Mouse (Mus musculus) forebrain, embryonic 11.5 days (tissue): ENCODE data around the gene Nxnl1. TPM values are rescaled to one million over a fixed set of nuclear protein-coding genes. Genes with fewer than 3 reads are reported as not detected.

ENCODE experiments used
- ATAC-seq: fragments of 200-750 bp; cut with Nextera tagmentation; replicated peaks from 2 replicates; pipeline ENCODE4 v1.8.0; 2017; ENCODE audit warnings: moderate TSS enrichment; ENCODE audit not compliant: low FRiP score
- DNase-seq: peaks from one replicate; pipeline ENCODE4 v3.0.0-alpha.2; 2017; ENCODE audit warnings: low spot score
- H3K27ac ChIP-seq: fragments of 300-500 bp; sonication (generic); 2 replicates; pipeline ENCODE4 v1.5.1; 2014; ENCODE audit warnings: low read depth, low read length
- H3K27me3 ChIP-seq: fragments of 300-500 bp; sonication (generic); 2 replicates; pipeline ENCODE4 v1.6.1; 2014; ENCODE audit warnings: mild to moderate bottlenecking, low read length, mixed read lengths; ENCODE audit not compliant: control insufficient read depth, insufficient read depth
- H3K36me3 ChIP-seq: fragments of 300-500 bp; sonication (generic); 2 replicates; pipeline ENCODE4 v1.6.1; 2014; ENCODE audit warnings: mild to moderate bottlenecking, low read length, moderate library complexity, mixed read lengths; ENCODE audit not compliant: control insufficient read depth, insufficient read depth
- H3K4me1 ChIP-seq: fragments of 300-500 bp; sonication (generic); replicated peaks from 2 replicates; pipeline ENCODE4 v1.6.1; 2014; ENCODE audit warnings: low read length, mixed read lengths; ENCODE audit not compliant: control insufficient read depth, insufficient read depth
- H3K4me2 ChIP-seq: fragments of 300-500 bp; sonication (generic); 2 replicates; pipeline ENCODE4 v1.6.1; 2014; ENCODE audit warnings: low read depth, mild to moderate bottlenecking, low read length, moderate library complexity, mixed read lengths; ENCODE audit not compliant: severe bottlenecking
- H3K4me3 ChIP-seq: fragments of 300-500 bp; sonication (generic); 2 replicates; pipeline ENCODE4 v1.5.1; 2014; ENCODE audit warnings: low read depth, low read length
- H3K9ac ChIP-seq: fragments of 300-500 bp; sonication (generic); 2 replicates; pipeline ENCODE4 v1.6.1; 2014; ENCODE audit warnings: low read length
- H3K9me3 ChIP-seq: fragments of 300-500 bp; sonication (generic); 2 replicates; pipeline ENCODE4 v1.6.1; 2016; ENCODE audit warnings: low read length, mixed read lengths; ENCODE audit not compliant: control insufficient read depth
- WGBS: fragments of 180-500 bp; shearing (Covaris S2); extraction: QIAGEN DNeasy Blood & Tissue Kit; methylation state at CpG from one replicate; pipeline ENCODE4 v1.1.7; 2014; 5-methylcytosine and 5-hydroxymethylcytosine counted together
- polyA plus RNA-seq: library from polyadenylated mRNA; unstranded; fragments of >200 nt; fragmentation: Nextera tagmentation; extraction: Ambion mirVana; gene quantifications from 2 replicates; pipeline ENCODE4 v1.2.1, GENCODE M21; 2014

Nxnl1 gene
- polyA plus RNA-seq, 1 experiment from 2014 or later = not detected

DNA sequence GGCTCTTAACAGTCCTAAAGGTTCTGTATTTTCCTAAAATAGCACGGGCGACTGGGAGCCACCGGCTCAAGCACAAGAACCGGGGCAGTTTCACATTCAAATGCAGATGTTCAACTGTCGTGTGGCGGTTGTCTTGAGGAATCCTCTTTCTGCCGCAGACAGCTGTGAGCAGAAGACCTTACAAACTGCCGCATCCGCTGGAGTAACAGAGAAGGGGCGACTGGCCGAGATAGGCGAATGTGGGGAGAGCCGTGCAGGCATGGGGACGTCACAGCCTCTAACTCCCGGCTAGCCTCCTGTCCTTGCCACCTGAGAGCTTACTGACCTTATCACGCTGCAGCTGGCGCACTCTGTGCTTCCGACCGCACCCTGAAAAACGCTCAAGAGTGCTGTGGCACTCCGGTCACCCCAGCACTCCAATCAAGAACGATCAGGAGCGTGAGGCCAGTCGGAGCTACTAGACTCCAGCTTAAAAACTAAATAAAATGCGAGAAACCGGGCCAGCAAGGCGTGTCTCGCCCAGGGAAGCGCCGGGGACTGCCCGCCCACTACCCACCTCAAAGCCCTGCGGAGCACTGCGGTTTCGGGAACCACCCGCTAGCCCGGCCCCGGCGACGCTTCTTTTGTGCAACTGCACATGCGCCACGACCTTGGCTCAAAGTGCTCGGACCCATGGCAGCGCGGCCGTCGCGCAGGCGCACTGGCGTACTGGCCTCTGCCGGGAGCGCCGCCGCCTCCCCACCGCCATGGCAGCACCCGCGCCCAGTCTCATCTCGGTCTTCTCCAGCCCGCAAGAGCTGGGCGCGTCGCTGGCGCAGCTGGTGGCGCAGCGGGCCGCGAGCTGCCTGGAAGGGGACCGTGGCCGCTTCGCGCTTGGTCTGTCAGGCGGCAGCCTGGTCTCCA, 25.3 kb upstream of the Nxnl1 start, which contains the start of gene Pgls:
Gene Pgls (plus strand): TSS at position 706 of the 903 bp plus-strand sequence.
- peak; percentile 97 for DNase-seq
- Histone ChIP-seq H3K4me3 (peak within 1 kb of the TSS; percentile 90), H3K4me2 (peak within 1 kb of the TSS; percentile 96), H3K4me1 (peaks cover 9% of the 10 kb centered on the region), H3K27ac (peak within 1 kb of the TSS; percentile 95), H3K9me3 (no peaks in the 10 kb centered on the region), H3K9ac (peak within 1 kb of the TSS; percentile 96), H3K27me3 (no peaks in the 10 kb centered on the region; the same call in 1 of the 2 replicates), H3K36me3 (no peaks in the 10 kb centered on the region)
- peak; percentile 90 for ATAC-seq
- WGBS = under 1% methylated on average over 71 of the region's 71 CpGs

DNA sequence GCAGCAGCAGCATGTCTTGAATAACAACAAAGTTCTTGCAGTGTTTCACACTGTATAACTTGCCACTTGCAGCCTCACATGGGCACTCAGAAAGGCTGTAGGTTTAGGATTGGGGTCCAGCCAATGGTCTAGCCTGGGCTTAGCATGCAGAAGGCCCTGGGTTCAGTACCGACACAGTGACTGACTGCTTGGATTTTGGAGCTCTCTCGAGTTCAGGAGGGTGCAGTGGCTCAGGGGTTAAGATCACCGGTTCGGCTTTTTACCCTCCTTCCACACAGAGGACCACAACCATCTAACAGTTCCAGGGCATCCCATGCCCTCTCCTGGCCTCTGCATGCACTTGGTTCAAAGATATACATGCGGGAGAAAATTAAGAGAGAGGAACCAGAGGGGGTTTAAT, 24.6 kb upstream of the Nxnl1 start:
- Histone ChIP-seq H3K4me1 (peaks cover 9% of the 10 kb centered on the region), H3K27ac (no peak overlapping the region), H3K27me3 (no peaks in the 10 kb centered on the region; the same call in 1 of the 2 replicates), H3K4me3 (peak overlapping the region; percentile 90), H3K36me3 (no peaks in the 10 kb centered on the region), H3K9me3 (no peaks in the 10 kb centered on the region), H3K9ac (peak overlapping the region; percentile 96), H3K4me2 (peak overlapping the region; percentile 96)
- ATAC-seq (no peak), DNase-seq (no peak)
- WGBS = 23% methylated on average over 5 of the region's 5 CpGs

GRCm38 (mm10) chr8:71588762-71589161, 22.4 kb upstream of the Nxnl1 start:
- Histone ChIP-seq H3K4me2 (no peak overlapping the region), H3K27me3 (no peaks in the 10 kb centered on the region; the same call in 1 of the 2 replicates), H3K36me3 (no peaks in the 10 kb centered on the region), H3K9me3 (no peaks in the 10 kb centered on the region), H3K4me3 (no peak overlapping the region), H3K9ac (no peak overlapping the region), H3K27ac (no peak overlapping the region), H3K4me1 (peaks cover 9% of the 10 kb centered on the region)
- no peak for DNase-seq
- WGBS = 77% methylated on average over 3 of the region's 3 CpGs
- ATAC-seq = no peak

DNA sequence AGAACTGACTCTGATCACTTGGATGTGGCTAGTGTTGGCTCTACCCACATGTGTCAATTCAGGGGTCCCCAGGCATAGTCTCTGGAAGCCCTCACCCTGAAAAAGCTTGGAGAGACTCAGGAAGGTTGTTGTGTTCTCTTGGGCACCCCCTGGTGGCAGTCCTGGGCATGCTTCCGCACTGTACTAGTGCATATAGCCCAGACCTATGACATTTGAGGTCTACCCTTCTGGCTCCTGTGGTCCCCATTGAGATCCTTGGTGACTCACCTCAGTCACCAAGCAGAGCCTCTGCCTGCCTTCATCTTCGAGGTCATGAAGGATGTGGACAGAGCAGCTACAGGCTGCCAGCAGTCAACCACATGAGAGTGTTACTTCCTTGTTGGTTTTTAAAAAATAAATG, 20.5 kb upstream of the Nxnl1 start:
- WGBS = 85% methylated on average over 2 of the region's 2 CpGs

GRCm38 (mm10) chr8:71580201-71580600, 13.8 kb upstream of the Nxnl1 start:
- H3K9me3 ChIP-seq = no peaks in the 10 kb centered on the region
- H3K36me3 ChIP-seq = no peaks in the 10 kb centered on the region
- DNase-seq (peak; percentile 51), ATAC-seq (no peak)
- 34% methylated on average over 9 of the region's 9 CpGs for WGBS
- H3K27ac ChIP-seq = no peak overlapping the region
- H3K4me1 ChIP-seq = no peaks in the 10 kb centered on the region
- H3K4me2 ChIP-seq = no peak overlapping the region
- H3K9ac ChIP-seq = no peak overlapping the region
- no peaks in the 10 kb centered on the region for H3K27me3 ChIP-seq
- no peak overlapping the region for H3K4me3 ChIP-seq

More for the DNA sequence above, 20.5 kb upstream of the Nxnl1 start:
- Histone ChIP-seq H3K27me3 (no peaks in the 10 kb centered on the region; the same call in 1 of the 2 replicates), H3K9me3 (no peaks in the 10 kb centered on the region), H3K27ac (no peak overlapping the region), H3K4me3 (no peak overlapping the region), H3K4me1 (peaks cover 4% of the 10 kb centered on the region; the same call in 1 of the 2 replicates), H3K36me3 (no peaks in the 10 kb centered on the region), H3K4me2 (no peak overlapping the region), H3K9ac (no peak overlapping the region)
- DNase-seq (peak; percentile 80), ATAC-seq (no peak)

DNA sequence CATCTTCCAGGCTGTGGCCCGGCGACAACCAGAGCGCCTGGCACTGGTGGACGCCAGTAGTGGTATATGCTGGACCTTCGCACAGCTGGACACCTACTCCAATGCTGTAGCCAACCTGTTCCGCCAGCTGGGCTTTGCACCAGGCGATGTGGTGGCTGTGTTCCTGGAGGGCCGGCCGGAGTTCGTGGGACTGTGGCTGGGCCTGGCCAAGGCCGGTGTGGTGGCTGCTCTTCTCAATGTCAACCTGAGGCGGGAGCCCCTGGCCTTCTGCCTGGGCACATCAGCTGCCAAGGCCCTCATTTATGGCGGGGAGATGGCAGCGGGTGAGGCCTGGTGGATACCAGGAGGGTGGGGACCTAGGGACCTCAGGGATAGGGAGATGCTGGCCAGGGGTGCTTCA, 13.1 kb upstream of the Nxnl1 start:
- Histone ChIP-seq H3K4me1 (no peaks in the 10 kb centered on the region), H3K9ac (no peak overlapping the region), H3K27ac (no peak overlapping the region), H3K4me3 (no peak overlapping the region), H3K27me3 (no peaks in the 10 kb centered on the region), H3K36me3 (no peaks in the 10 kb centered on the region), H3K4me2 (no peak overlapping the region), H3K9me3 (no peaks in the 10 kb centered on the region)
- DNase-seq = no peak
- 93% methylated on average over 14 of the region's 14 CpGs for WGBS
- ATAC-seq = no peak

GRCm38 (mm10) chr8:71579009-71579408, 12.6 kb upstream of the Nxnl1 start:
- Histone ChIP-seq H3K27me3 (no peaks in the 10 kb centered on the region), H3K4me3 (no peak overlapping the region), H3K4me1 (no peaks in the 10 kb centered on the region), H3K9ac (no peak overlapping the region), H3K9me3 (no peaks in the 10 kb centered on the region), H3K4me2 (no peak overlapping the region), H3K36me3 (no peaks in the 10 kb centered on the region), H3K27ac (no peak overlapping the region)
- no peak for ATAC-seq
- 90% methylated on average over 1 of the region's 1 CpGs for WGBS
- no peak for DNase-seq

DNA sequence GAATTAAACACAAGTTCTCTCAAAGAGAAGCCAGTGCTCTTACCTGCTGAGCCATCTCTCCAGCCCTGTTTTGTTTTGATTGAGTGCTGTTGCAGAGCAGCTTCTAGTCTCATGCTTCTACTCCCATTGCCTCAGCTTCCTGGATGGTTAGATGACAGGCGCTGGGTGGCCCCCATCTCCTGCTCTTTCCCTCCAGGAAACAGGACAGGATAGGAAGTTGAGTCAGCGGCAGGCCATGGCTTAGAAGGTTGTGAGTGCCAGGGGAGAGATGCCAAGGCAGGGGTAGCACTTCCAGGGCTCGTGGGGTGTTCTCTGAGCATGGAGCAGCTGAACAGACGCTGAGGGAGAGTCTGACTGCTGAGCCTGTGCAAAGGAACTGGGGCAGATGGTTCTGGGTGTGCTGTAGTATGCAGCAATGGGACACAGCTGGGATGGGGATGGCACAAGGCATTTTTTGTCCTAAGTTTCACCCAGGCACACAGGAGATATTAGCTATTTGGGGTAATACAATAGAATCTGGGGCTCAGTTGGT, 11.5 kb upstream of the Nxnl1 start:
- Histone ChIP-seq H3K9me3 (no peaks in the 10 kb centered on the region), H3K36me3 (no peaks in the 10 kb centered on the region), H3K4me1 (no peaks in the 10 kb centered on the region), H3K4me3 (no peak overlapping the region), H3K27ac (no peak overlapping the region), H3K27me3 (no peaks in the 10 kb centered on the region), H3K4me2 (no peak overlapping the region), H3K9ac (no peak overlapping the region)
- ATAC-seq (no peak), DNase-seq (no peak)
- 85% methylated on average over 4 of the region's 4 CpGs for WGBS
